Mouse (Mus musculus): ENCODE results near the gene Traf5. TPM values are rescaled to one million over a fixed set of nuclear protein-coding genes. Genes with fewer than 3 reads are reported as not detected.
A peak's percentile ranks its signal among the peaks of the same experiment; 100 is the strongest.

The Traf5 gene
- polyA plus RNA-seq, 1 experiment from 2014 or later, result 6.5 TPM

DNA sequence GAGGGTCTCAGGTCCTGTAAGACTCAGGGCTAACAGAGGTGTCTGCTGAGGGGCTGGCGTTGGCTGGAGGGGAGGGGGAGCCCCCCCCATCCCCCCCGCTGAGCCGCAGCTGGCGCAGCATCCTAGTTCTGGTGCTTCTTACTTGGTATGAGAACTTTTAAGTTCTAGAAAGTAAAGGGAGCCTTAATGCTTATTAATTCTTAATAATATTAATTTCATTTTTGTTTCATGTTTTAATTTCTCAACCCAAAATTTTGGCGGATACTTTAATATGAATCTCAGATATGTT is 104.9 kb downstream of the Traf5 start:
- no peak for DNase-seq (ENCODE audit: low spot score)
- no peak overlapping the region for H3K9ac ChIP-seq (ENCODE audit: low read length)
- H3K4me1 ChIP-seq (ENCODE audit: control insufficient read depth, insufficient read depth, low read length), result no peaks in the 10 kb centered on the region
- no peaks in the 10 kb centered on the region for H3K36me3 ChIP-seq (ENCODE audit: control insufficient read depth, insufficient read depth, low read length)
- H3K9me3 ChIP-seq (ENCODE audit: control insufficient read depth, low read length), result no peaks in the 10 kb centered on the region
- ATAC-seq (ENCODE audit: insufficient number of reproducible peaks, low FRiP score, low TSS enrichment, low read depth), result no peak
- no peak overlapping the region for H3K27ac ChIP-seq (replicated peaks; ENCODE audit: low read depth, low read length)
- no peak overlapping the region for H3K4me2 ChIP-seq (ENCODE audit: low read depth, severe bottlenecking)
- H3K4me3 ChIP-seq (ENCODE audit: low read depth, low read length), result no peak overlapping the region
- no peaks in the 10 kb centered on the region for H3K27me3 ChIP-seq (ENCODE audit: control insufficient read depth, insufficient read depth, low read length)
- 52% methylated on average over 5 of the region's 5 CpGs for WGBS

DNA sequence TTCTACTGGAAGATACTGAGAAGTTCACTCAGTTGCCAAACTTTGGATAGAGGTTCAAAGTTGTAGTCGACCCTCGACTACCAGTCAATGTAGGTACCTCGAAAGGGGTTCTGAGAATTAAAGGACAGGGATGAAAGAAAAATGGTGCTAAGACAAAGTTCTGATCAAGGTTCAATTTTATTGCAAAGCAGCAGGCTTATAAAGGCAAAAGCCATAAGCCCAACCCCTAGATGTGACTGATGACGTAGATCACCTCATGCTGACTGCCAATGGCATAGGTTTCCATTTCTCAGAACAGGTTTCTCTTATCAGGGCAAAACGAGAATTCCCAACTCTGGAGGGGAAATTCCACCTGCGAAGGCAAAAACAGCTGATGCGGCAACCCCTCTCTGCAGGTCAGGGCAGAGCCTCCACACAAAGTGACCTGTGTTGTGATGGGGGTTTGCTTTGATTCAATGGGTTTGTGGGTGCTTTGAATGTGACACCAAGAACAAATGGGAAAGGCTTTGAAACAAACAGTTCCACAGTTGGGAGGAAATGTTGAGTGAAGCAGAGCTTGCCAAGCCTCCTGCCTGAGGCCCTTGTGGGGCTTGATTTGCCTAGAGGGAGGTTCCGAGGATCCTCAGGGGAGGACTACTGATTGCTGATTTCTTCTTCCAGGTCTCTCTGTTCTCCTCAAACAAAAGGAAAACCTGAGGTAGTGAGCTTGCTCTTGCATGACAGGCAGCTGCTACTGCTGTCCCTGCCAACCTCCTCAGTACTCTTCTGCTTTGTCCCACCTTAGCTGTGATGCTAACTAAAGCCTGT is 105.5 kb downstream of the Traf5 start:
- no peak for DNase-seq (ENCODE audit: low spot score)
- ATAC-seq (ENCODE audit: insufficient number of reproducible peaks, low FRiP score, low TSS enrichment, low read depth), result no peak
- 76% methylated on average over 8 of the region's 8 CpGs for WGBS
- Histone ChIP-seq H3K36me3 (ENCODE audit: control insufficient read depth, insufficient read depth, low read length) (no peaks in the 10 kb centered on the region), H3K9ac (ENCODE audit: low read length) (no peak overlapping the region), H3K4me1 (ENCODE audit: control insufficient read depth, insufficient read depth, low read length) (no peaks in the 10 kb centered on the region), H3K4me2 (ENCODE audit: low read depth, severe bottlenecking) (no peak overlapping the region), H3K27ac (replicated peaks; ENCODE audit: low read depth, low read length) (no peak overlapping the region), H3K27me3 (ENCODE audit: control insufficient read depth, insufficient read depth, low read length) (no peaks in the 10 kb centered on the region), H3K9me3 (ENCODE audit: control insufficient read depth, low read length) (no peaks in the 10 kb centered on the region), H3K4me3 (ENCODE audit: low read depth, low read length) (no peak overlapping the region)

DNA sequence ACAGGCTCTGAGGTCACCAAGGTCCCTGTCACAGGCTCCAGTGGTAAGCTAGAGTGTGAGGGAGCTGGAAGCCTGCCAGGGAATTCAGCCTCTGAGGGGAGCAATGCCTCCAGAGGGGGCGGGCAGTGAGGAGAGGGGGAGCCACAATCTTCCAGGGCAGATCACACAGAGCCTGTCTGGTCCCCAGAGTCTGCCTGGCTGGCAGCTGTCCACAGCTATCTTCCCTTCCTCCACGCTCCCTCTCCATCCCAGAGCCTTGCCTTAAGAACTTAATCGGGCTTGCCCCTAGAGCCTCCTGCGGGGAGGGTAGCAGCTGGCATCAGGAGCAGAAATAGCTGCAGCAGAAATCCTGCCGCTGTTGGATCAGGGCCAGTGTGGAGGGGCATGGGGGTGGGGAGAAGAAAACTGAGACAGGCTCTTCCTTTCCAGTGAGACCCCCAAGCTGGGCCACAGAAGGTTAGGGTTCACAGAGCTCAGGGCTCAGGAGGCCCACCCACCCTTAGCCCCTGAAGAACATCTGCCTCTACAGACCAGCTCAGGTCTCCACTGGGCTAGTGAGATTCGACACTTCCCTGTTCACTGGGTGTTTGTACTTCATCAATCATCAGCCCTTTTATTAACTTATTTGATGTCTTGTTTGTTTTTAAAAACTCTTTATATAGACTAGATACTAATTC is 110.8 kb downstream of the Traf5 start:
- Histone ChIP-seq H3K27ac (replicated peaks; ENCODE audit: low read depth, low read length) (no peak overlapping the region), H3K9ac (ENCODE audit: low read length) (no peak overlapping the region), H3K36me3 (ENCODE audit: control insufficient read depth, insufficient read depth, low read length) (no peaks in the 10 kb centered on the region), H3K4me2 (ENCODE audit: low read depth, severe bottlenecking) (no peak overlapping the region), H3K9me3 (ENCODE audit: control insufficient read depth, low read length) (no peaks in the 10 kb centered on the region), H3K4me3 (ENCODE audit: low read depth, low read length) (no peak overlapping the region), H3K4me1 (ENCODE audit: control insufficient read depth, insufficient read depth, low read length) (no peaks in the 10 kb centered on the region), H3K27me3 (ENCODE audit: control insufficient read depth, insufficient read depth, low read length) (no peaks in the 10 kb centered on the region)
- peak; percentile 66; the same call in 1 of the 2 replicates for ATAC-seq (ENCODE audit: insufficient number of reproducible peaks, low FRiP score, low TSS enrichment, low read depth)
- 44% methylated on average over 6 of the region's 6 CpGs for WGBS
- DNase-seq (ENCODE audit: low spot score), result no peak

DNA sequence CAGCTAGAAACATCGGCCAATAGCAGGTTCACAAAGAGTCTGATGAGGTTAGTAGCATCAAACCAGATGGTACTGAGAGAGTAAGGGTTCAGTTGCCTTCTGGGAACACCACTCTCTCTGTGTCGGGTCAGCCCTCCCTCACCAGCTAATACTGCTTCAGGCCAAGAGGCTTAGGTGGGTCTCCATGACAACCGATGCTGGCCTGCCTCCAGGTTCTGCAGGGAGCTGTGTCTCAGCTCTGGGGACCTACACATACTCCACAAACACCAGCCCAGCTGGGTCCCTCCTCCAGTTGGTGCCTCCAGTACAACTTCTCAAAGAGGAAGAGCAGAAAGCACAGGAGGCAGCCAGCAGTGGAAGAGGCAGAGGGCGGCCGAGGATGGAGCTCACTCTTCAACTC is 115.2 kb downstream of the Traf5 start, which contains the start of gene Rd3:
TSS of gene Rd3 (plus strand) at position 184 of the 400 bp plus-strand sequence.
- Histone ChIP-seq H3K9ac (ENCODE audit: low read length) (no peak within 1 kb of the TSS), H3K9me3 (ENCODE audit: control insufficient read depth, low read length) (no peaks in the 10 kb centered on the region), H3K27ac (replicated peaks; ENCODE audit: low read depth, low read length) (no peak within 1 kb of the TSS), H3K4me3 (ENCODE audit: low read depth, low read length) (no peak within 1 kb of the TSS), H3K4me2 (ENCODE audit: low read depth, severe bottlenecking) (no peak within 1 kb of the TSS), H3K36me3 (ENCODE audit: control insufficient read depth, insufficient read depth, low read length) (no peaks in the 10 kb centered on the region), H3K27me3 (ENCODE audit: control insufficient read depth, insufficient read depth, low read length) (no peaks in the 10 kb centered on the region), H3K4me1 (ENCODE audit: control insufficient read depth, insufficient read depth, low read length) (no peaks in the 10 kb centered on the region)
- 56% methylated on average over 5 of the region's 5 CpGs for WGBS
- 0 out of 2 replicates have a peak, but pooled peaks have one; percentile 31 for ATAC-seq (ENCODE audit: insufficient number of reproducible peaks, low FRiP score, low TSS enrichment, low read depth)
- peak; percentile 45 for DNase-seq (ENCODE audit: low spot score)

DNA sequence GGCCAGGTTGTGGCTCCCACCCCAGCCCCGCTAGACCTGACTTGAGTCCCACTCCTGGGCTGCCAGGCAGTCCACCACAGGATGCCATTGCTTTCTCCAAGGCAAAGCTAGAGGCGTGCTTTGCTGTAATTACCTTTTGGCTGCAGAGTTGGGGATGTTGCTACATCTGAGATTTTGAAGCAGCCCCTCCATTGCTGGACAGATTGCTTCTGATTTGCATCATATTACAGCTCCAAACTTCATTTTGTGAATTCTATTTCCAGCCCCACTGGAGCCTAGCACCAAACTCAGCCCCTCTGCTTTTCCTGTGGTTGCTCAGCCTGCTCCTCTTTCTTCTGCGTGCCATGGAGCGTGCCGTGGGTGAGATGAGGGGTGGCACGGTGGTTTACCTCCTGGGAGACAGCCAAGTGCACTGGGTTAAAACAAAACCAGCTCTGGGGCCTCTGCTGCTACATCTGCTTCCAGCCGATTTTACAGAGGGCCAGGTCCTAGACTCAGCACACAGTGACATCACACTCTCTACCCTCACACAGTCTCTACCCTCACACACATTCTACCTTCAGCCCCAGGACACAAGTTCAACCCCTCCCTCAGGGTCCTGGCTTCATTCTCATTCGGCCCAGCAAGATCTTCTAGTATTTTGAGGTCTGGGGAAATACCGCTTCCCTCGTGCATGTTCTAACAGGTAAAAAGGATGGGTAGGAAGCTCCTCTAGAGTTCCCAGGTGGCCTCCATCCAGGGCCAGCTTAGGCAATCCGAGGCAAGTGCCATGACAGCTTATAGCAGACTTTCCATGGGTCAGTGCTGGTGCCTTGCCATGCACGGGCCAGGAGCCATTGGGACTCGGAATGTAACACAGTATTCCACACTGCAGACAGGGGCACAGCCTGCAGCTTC is 117.6 kb downstream of the Traf5 start:
- H3K9ac ChIP-seq (ENCODE audit: low read length), result no peak overlapping the region
- no peaks in the 10 kb centered on the region for H3K27me3 ChIP-seq (ENCODE audit: control insufficient read depth, insufficient read depth, low read length)
- no peak overlapping the region for H3K27ac ChIP-seq (replicated peaks; ENCODE audit: low read depth, low read length)
- no peaks in the 10 kb centered on the region for H3K4me1 ChIP-seq (ENCODE audit: control insufficient read depth, insufficient read depth, low read length)
- H3K36me3 ChIP-seq (ENCODE audit: control insufficient read depth, insufficient read depth, low read length), result no peaks in the 10 kb centered on the region
- no peaks in the 10 kb centered on the region for H3K9me3 ChIP-seq (ENCODE audit: control insufficient read depth, low read length)
- H3K4me2 ChIP-seq (ENCODE audit: low read depth, severe bottlenecking), result no peak overlapping the region
- H3K4me3 ChIP-seq (ENCODE audit: low read depth, low read length), result no peak overlapping the region
- DNase-seq (ENCODE audit: low spot score) (no peak), ATAC-seq (ENCODE audit: insufficient number of reproducible peaks, low FRiP score, low TSS enrichment, low read depth) (no peak)
- 79% methylated on average over 13 of the region's 13 CpGs for WGBS

DNA sequence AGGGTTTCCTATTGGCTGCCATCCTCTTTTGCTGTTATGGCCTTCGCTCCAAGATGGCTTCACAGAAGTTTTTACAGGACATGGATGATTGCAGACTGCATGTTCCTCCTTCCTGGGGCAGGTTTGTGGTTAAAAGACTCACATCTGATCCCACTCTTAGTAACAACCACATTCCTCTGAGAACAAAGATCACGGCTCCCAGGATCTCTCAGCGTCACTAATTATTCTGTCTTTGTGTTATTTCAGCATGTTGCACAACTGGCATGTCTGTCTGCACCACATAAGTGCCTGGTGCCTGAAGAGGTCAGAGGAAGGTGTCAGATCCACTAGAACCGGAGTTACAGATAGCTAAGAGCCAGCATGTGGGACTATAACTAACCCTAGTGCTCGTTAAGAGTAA is 122.4 kb downstream of the Traf5 start:
- ATAC-seq (ENCODE audit: insufficient number of reproducible peaks, low FRiP score, low TSS enrichment, low read depth), result no peak
- DNase-seq (ENCODE audit: low spot score), result no peak
- no peak overlapping the region for H3K9ac ChIP-seq (ENCODE audit: low read length)
- H3K4me3 ChIP-seq (ENCODE audit: low read depth, low read length), result no peak overlapping the region
- no peaks in the 10 kb centered on the region for H3K36me3 ChIP-seq (ENCODE audit: control insufficient read depth, insufficient read depth, low read length)
- no peak overlapping the region for H3K27ac ChIP-seq (replicated peaks; ENCODE audit: low read depth, low read length)
- 71% methylated on average over 5 of the region's 5 CpGs for WGBS
- H3K9me3 ChIP-seq (ENCODE audit: control insufficient read depth, low read length), result no peaks in the 10 kb centered on the region
- no peak overlapping the region for H3K4me2 ChIP-seq (ENCODE audit: low read depth, severe bottlenecking)
- H3K27me3 ChIP-seq (ENCODE audit: control insufficient read depth, insufficient read depth, low read length), result no peaks in the 10 kb centered on the region
- H3K4me1 ChIP-seq (ENCODE audit: control insufficient read depth, insufficient read depth, low read length), result no peaks in the 10 kb centered on the region

DNA sequence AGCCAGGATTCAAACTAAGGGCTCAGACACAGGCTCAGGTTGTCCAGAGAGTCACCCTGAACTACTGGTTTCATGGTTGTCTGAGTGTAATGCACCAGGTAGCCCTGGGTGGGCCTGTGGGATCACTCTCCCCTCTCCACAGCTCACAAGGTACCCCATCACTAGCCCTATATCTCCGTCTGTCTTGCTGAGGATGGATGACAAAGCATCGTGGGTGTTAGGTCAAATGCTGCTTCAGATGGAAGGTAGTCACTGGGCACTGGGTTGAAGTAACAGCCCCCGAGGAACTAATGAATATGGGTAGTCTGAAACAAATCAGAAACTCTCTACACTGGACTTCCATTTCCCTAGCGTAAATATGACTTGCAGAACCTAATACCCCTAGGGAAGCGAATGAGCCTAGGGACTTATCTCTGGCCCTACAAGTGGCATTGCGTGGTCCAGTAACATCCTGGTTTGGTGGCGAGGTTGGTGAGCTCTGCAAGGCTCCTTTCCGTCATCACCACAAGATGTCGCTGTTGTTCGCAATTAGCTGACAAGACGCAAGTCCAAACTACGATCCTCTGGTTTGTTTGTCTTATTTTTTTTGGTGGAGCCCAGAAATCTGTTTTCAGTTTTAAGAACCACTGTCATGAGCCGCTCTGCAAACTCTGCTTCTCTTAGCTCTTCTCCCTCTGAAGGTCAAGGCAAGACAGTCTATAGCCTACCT is 127.4 kb downstream of the Traf5 start:
- H3K27me3 ChIP-seq (ENCODE audit: control insufficient read depth, insufficient read depth, low read length), result no peaks in the 10 kb centered on the region
- H3K9me3 ChIP-seq (ENCODE audit: control insufficient read depth, low read length), result no peaks in the 10 kb centered on the region
- 0 out of 2 replicates have a peak, but pooled peaks have one; percentile 39 for ATAC-seq (ENCODE audit: insufficient number of reproducible peaks, low FRiP score, low TSS enrichment, low read depth)
- H3K4me2 ChIP-seq (ENCODE audit: low read depth, severe bottlenecking), result no peak overlapping the region
- DNase-seq (ENCODE audit: low spot score), result peak; percentile 87
- WGBS, result 20% methylated on average over 13 of the region's 13 CpGs
- no peaks in the 10 kb centered on the region for H3K4me1 ChIP-seq (ENCODE audit: control insufficient read depth, insufficient read depth, low read length)
- H3K4me3 ChIP-seq (ENCODE audit: low read depth, low read length), result no peak overlapping the region
- H3K9ac ChIP-seq (ENCODE audit: low read length), result no peak overlapping the region
- no peaks in the 10 kb centered on the region for H3K36me3 ChIP-seq (ENCODE audit: control insufficient read depth, insufficient read depth, low read length)
- H3K27ac ChIP-seq (replicated peaks; ENCODE audit: low read depth, low read length), result no peak overlapping the region
